8 mouse cellular contexts compared by ENCODE assay signal in the genomic region with DNA sequence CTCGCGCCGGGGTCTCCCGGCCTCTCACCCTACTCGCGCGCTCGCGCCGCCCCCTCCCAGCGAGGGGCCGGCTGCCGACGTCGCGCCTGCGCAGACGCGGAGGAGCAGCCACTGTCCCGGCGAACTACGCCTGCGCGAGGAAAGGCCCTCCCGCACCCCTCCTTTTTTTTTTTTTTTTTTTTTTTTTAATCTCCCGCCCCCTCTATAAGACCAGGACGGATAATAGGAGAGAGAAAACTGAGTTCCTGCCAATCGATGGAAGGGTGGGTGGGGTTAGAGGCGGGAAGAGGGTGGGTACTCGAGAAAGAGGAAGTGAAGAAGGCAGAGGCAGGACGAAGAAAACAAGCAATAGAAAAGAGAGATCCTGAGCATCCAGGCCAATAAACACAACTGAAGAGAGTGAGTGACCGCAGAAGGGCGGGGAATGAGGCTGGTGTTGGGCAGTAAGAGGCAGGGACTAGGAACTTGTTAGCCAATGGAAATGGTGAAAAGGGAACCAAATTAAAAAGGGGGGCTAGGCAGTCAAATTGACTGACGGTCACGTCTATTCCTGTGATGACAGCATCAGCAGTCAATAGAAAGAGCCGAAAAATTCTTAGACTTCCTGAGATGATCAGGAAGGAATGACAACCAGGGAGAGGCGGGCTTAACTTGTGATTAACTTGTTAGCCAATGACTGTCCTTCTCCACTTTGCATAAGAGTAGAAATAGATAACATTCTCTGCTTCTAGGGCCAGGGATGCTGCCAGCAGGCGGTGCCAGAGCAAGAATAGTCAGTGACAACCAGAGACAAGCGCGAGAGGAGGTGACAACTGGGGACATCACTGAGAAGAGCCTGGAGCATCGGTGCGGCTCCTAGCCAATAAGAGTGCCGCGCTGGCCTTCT. TPM values are rescaled to one million over a fixed set of nuclear protein-coding genes. Genes with fewer than 3 reads are reported as not detected.
A peak's percentile ranks its signal among the peaks of the same experiment; 100 is the strongest.
DNase-seq lines count a peak whose midpoint lies in the region; ATAC-seq and TF ChIP-seq lines count a peak whose summit lies in the region.

TSS of gene Mylpf (plus strand) at position 338 of the 886 bp plus-strand sequence.

- H3K4me1 ChIP-seq in erythroblast, embryonic 14.5 days (ENCODE audit: control insufficient read depth): peaks cover 78% of the 10 kb centered on the region
- peaks cover 23% of the 10 kb centered on the region for H3K4me1 ChIP-seq in heart, embryonic 11.5 days (ENCODE audit: control insufficient read depth, insufficient read depth, low read length)
- H3K4me1 ChIP-seq in kidney, embryonic 16.5 days (ENCODE audit: insufficient read depth, low read length): peaks cover 16% of the 10 kb centered on the region
- H3K4me1 ChIP-seq in liver, adult 2 months (ENCODE audit: control insufficient read depth, insufficient read depth, low read length): peaks cover 7% of the 10 kb centered on the region

- ATAC-seq in heart, embryonic 11.5 days (replicated peaks; ENCODE audit: insufficient number of reproducible peaks, low FRiP score, low TSS enrichment): peak; percentile 88
- ATAC-seq in kidney, embryonic 16.5 days (ENCODE audit: low FRiP score, low TSS enrichment): peak; percentile 96

- no peaks in the 10 kb centered on the region for H3K27me3 ChIP-seq in C2C12 (ENCODE audit: control insufficient read depth, insufficient read depth, insufficient read length)
- no peaks in the 10 kb centered on the region for H3K27me3 ChIP-seq in erythroblast, embryonic 14.5 days (ENCODE audit: control insufficient read depth)
- H3K27me3 ChIP-seq in heart, embryonic 11.5 days (ENCODE audit: control insufficient read depth, insufficient read depth, low read length): no peaks in the 10 kb centered on the region
- H3K27me3 ChIP-seq in kidney, embryonic 16.5 days (ENCODE audit: insufficient read depth, low read length): no peaks in the 10 kb centered on the region
- no peaks in the 10 kb centered on the region for H3K27me3 ChIP-seq in liver, adult 2 months (ENCODE audit: control insufficient read depth, insufficient read depth, low read length)
- no peaks in the 10 kb centered on the region for H3K27me3 ChIP-seq in myocyte (ENCODE audit: control insufficient read depth, insufficient read depth, insufficient read length)
- no peaks in the 10 kb centered on the region for H3K27me3 ChIP-seq in splenic B cell, adult 2 months (ENCODE audit: control insufficient read depth, insufficient read depth, low read length, poor library complexity, severe bottlenecking)

- H3K9me3 ChIP-seq in erythroblast, embryonic 14.5 days (ENCODE audit: control insufficient read depth, low read length): no peaks in the 10 kb centered on the region
- H3K9me3 ChIP-seq in heart, embryonic 11.5 days (replicated peaks; ENCODE audit: control insufficient read depth, low read length): no peaks in the 10 kb centered on the region
- no peaks in the 10 kb centered on the region for H3K9me3 ChIP-seq in kidney, embryonic 16.5 days (ENCODE audit: low read length)

- peak within 1 kb of the TSS; percentile 93 for H3K9ac ChIP-seq in heart, embryonic 11.5 days (ENCODE audit: low read depth, low read length)
- peak within 1 kb of the TSS; percentile 92 for H3K9ac ChIP-seq in kidney, embryonic 16.5 days (replicated peaks; ENCODE audit: low read length)
- peak within 1 kb of the TSS; percentile 78 for H3K9ac ChIP-seq in liver, adult 2 months (ENCODE audit: low read depth, low read length)

- H3ac ChIP-seq in C2C12 (ENCODE audit: control insufficient read depth, insufficient read length, low read depth) (peak within 1 kb of the TSS; percentile 68), myocyte (ENCODE audit: control insufficient read depth, insufficient read length) (peak within 1 kb of the TSS; percentile 80)

- TF ChIP-seq CTCF in C2C12 (IDR thresholded peaks at IDR 0.05; ENCODE audit: control insufficient read depth, insufficient read depth, insufficient read length): peak; percentile 11
- peak; percentile 56; the same call in 1 of the 2 replicates for TF ChIP-seq CTCF in brain, embryonic 14.5 days (IDR thresholded peaks at IDR 0.05; ENCODE audit: borderline replicate concordance, extremely low read depth, insufficient read depth, insufficient read length)
- TF ChIP-seq CTCF in liver, adult 2 months (IDR thresholded peaks at IDR 0.05; ENCODE audit: low read depth, low read length): peak; percentile 82

- H3K27ac ChIP-seq in heart, embryonic 11.5 days (ENCODE audit: low read depth, low read length): peak within 1 kb of the TSS; percentile 93
- peak within 1 kb of the TSS; percentile 85 for H3K27ac ChIP-seq in kidney, embryonic 16.5 days (ENCODE audit: low read length)
- H3K27ac ChIP-seq in liver, adult 2 months (replicated peaks; ENCODE audit: insufficient read depth, low read depth, low read length): peak within 1 kb of the TSS; percentile 54

- peak within 1 kb of the TSS; percentile 83 for H3K4me3 ChIP-seq in C2C12 (ENCODE audit: insufficient read depth, poor library complexity, severe bottlenecking)
- peak within 1 kb of the TSS; percentile 90 for H3K4me3 ChIP-seq in erythroblast, embryonic 14.5 days (replicated peaks)
- H3K4me3 ChIP-seq in heart, embryonic 11.5 days (ENCODE audit: low read depth, low read length): peak within 1 kb of the TSS; percentile 94
- peak within 1 kb of the TSS; percentile 95 for H3K4me3 ChIP-seq in kidney, embryonic 16.5 days (ENCODE audit: low read length)
- H3K4me3 ChIP-seq in liver, adult 2 months (ENCODE audit: insufficient read depth, low read depth, low read length): peak within 1 kb of the TSS; percentile 78
- peak within 1 kb of the TSS; percentile 97 for H3K4me3 ChIP-seq in myocyte

- peak; percentile 100 for DNase-seq in brain, embryonic 14.5 days (ENCODE audit: low read depth)
- peak; percentile 100 for DNase-seq in liver, adult 2 months (ENCODE audit: extremely low read depth, low read depth, low spot score)
- peak; percentile 99 for DNase-seq in splenic B cell, adult 2 months (ENCODE audit: low read depth, low spot score)

- TF ChIP-seq POLR2A in brain, embryonic 14.5 days (IDR thresholded peaks at IDR 0.05; ENCODE audit: borderline replicate concordance, extremely low read depth, insufficient read depth, insufficient read length, poor library complexity, severe bottlenecking): peak; percentile 77
- peak; percentile 74; the same call in 1 of the 2 replicates for TF ChIP-seq POLR2A in liver, adult 2 months (IDR thresholded peaks at IDR 0.05; ENCODE audit: extremely low read depth, insufficient read depth, low read length)
- TF ChIP-seq POLR2A in myocyte (IDR thresholded peaks at IDR 0.05; ENCODE audit: insufficient read length, low read depth): peak; percentile 90

- H3K36me3 ChIP-seq in C2C12 (ENCODE audit: control insufficient read depth, insufficient read depth) (peaks cover 1% of the 10 kb centered on the region), myocyte (ENCODE audit: control insufficient read depth, insufficient read depth) (peaks cover 8% of the 10 kb centered on the region)
- peaks cover 45% of the 10 kb centered on the region for H3K36me3 ChIP-seq in erythroblast, embryonic 14.5 days (ENCODE audit: control insufficient read depth)
- no peaks in the 10 kb centered on the region for H3K36me3 ChIP-seq in heart, embryonic 11.5 days (ENCODE audit: control insufficient read depth, insufficient read depth, low read length)
- no peaks in the 10 kb centered on the region for H3K36me3 ChIP-seq in kidney, embryonic 16.5 days (ENCODE audit: insufficient read depth, low read length)
- no peaks in the 10 kb centered on the region for H3K36me3 ChIP-seq in liver, adult 2 months (ENCODE audit: control insufficient read depth, insufficient read depth, low read length)
- H3K36me3 ChIP-seq in splenic B cell, adult 2 months (ENCODE audit: control insufficient read depth, insufficient read depth, low read length, poor library complexity, severe bottlenecking): no peaks in the 10 kb centered on the region; the same call in 1 of the 2 replicates

- WGBS in heart, embryonic 11.5 days (ENCODE audit: insufficient replicate concordance): under 1% methylated on average over 44 of the region's 44 CpGs
- WGBS in kidney, embryonic 16.5 days: under 1% methylated on average over 44 of the region's 44 CpGs
- WGBS in liver, adult 2 months: under 1% methylated on average over 42 of the region's 44 CpGs

- H3K4me2 ChIP-seq in heart, embryonic 11.5 days: peak within 1 kb of the TSS; percentile 98
- H3K4me2 ChIP-seq in kidney, embryonic 16.5 days (replicated peaks; ENCODE audit: low read depth, low read length): peak within 1 kb of the TSS; percentile 96
- peak within 1 kb of the TSS; percentile 76 for H3K4me2 ChIP-seq in myocyte (ENCODE audit: low read depth)

- H3K79me3 ChIP-seq in C2C12 (ENCODE audit: low read depth): peaks cover 36% of the 10 kb centered on the region

- peaks cover 43% of the 10 kb centered on the region for H3K79me2 ChIP-seq in C2C12 (ENCODE audit: control insufficient read depth, insufficient read depth)
- H3K79me2 ChIP-seq in liver, adult 2 months (ENCODE audit: control insufficient read depth, insufficient read depth, low read length): peaks cover 11% of the 10 kb centered on the region
- peaks cover 48% of the 10 kb centered on the region for H3K79me2 ChIP-seq in myocyte (ENCODE audit: control insufficient read depth, insufficient read depth)

TF ChIP-seq in C2C12, 6 proteins besides CTCF, POLR2A, EP300 and RAD21:
- TF ChIP-seq USF1 (IDR thresholded peaks at IDR 0.05; ENCODE audit: low read depth) (no peak), MYOD1 (IDR thresholded peaks at IDR 0.05; ENCODE audit: control insufficient read depth, insufficient read length, low read depth) (no peak), MYOG (IDR thresholded peaks at IDR 0.05; ENCODE audit: control insufficient read depth, extremely low read depth, insufficient read length) (no peak), CEBPB (IDR thresholded peaks at IDR 0.05; ENCODE audit: low read depth) (no peak), MAX (IDR thresholded peaks at IDR 0.05) (no peak)

TF ChIP-seq in myocyte, 11 proteins besides CTCF, POLR2A, EP300 and RAD21:
- TF ChIP-seq POLR2AphosphoS2 (IDR thresholded peaks at IDR 0.05; ENCODE audit: insufficient read length, low read depth) (peak; percentile 90), MYOD1 (IDR thresholded peaks at IDR 0.05; ENCODE audit: control insufficient read depth in 1 of 3, insufficient read length in 2 of 3, low read depth in 2 of 3) (peak in 1 of 3 experiments; percentile 49), REST (IDR thresholded peaks at IDR 0.05; ENCODE audit: insufficient read depth, insufficient read length) (no peak), MYOG (IDR thresholded peaks at IDR 0.05; ENCODE audit: control insufficient read depth in 1 of 3, insufficient read depth in 1 of 3, insufficient read length in 2 of 3, low read depth in 2 of 3) (peak in 1 of 3 experiments; percentile 64)
TF ChIP-seq in myocyte: peak in this region for 3.

RNA-seq across cellular contexts. Expression of gene Mylpf, which starts in this region (rescaled TPM):
- polyA plus RNA-seq in C2C12 (2012; fragmentation: generic; extraction: Trizol) (39.4 TPM), myocyte (2012; fragmentation: generic; extraction: Trizol) (10,881 TPM)
- polyA plus RNA-seq in brain, embryonic 14.5 days (2012; rRNA removed): 5.8 and 8.9 TPM in 2 replicates
- polyA plus RNA-seq in erythroblast, embryonic 14.5 days (2012): 2.0 and 3.5 TPM in 2 replicates
- polyA plus RNA-seq in heart, embryonic 11.5 days (2014; fragmentation: Nextera tagmentation; extraction: Ambion mirVana): 27.8 and 37.5 TPM in 2 replicates
- 26.7 and 28.8 TPM in 2 replicates for polyA plus RNA-seq in kidney, embryonic 16.5 days (2015; fragmentation: Nextera tagmentation; extraction: Ambion mirVana)
- 1.5 and 8.6 TPM in 2 replicates for total RNA-seq in liver, adult 2 months (2014; rRNA removed)
- 0.71 and 0.93 TPM in 2 replicates for polyA plus RNA-seq in liver, adult 2 months (2012; rRNA removed)

Comparison
In these comparisons a context has a peak if more than half of its experiments do, and no peak if none do; other contexts are left out.
1. Peak in every context shown above with its lines: DNase-seq, ATAC-seq, H3K4me3 ChIP-seq and H3K27ac ChIP-seq.
2. RNA of gene Mylpf (polyA plus RNA-seq): 10,881 TPM in myocyte (single experiment); 39.4 TPM in C2C12 (single experiment), 27.8 to 37.5 TPM in heart, embryonic 11.5 days, 26.7 to 28.8 TPM in kidney, embryonic 16.5 days, 5.8 to 8.9 TPM in brain, embryonic 14.5 days, 2.0 to 3.5 TPM in erythroblast, embryonic 14.5 days and 0.71 to 0.93 TPM in liver, adult 2 months; every median in the first group is over 100 times any median in the second.
3. CTCF ChIP-seq: peak in every context shown above with its lines; median percentile 82 in liver, adult 2 months; 56 in brain, embryonic 14.5 days; 11 in C2C12.